Mouse (Mus musculus): ENCODE results near the gene Wdr54.
A peak's percentile ranks its signal among the peaks of the same experiment; 100 is the strongest.
"Not testable (repeated sequence)": the region's sequence is repeated elsewhere in the genome, so short reads cannot be mapped to it uniquely, and the experiment has no call there.

GRCm38 (mm10) chr6:83159456-83159855, 3.3 kb upstream of the Wdr54 start:
- TF ChIP-seq POLR2A (IDR thresholded peaks at IDR 0.05; ENCODE audit: low read depth, low read length); BHLHE40 (IDR thresholded peaks at IDR 0.05; ENCODE audit: low read depth, low read length); EP300 (IDR thresholded peaks at IDR 0.05; ENCODE audit: low read length); USF1 (IDR thresholded peaks at IDR 0.05; ENCODE audit: low read depth, low read length); SIN3A (IDR thresholded peaks at IDR 0.05; ENCODE audit: low read length); CHD2 (IDR thresholded peaks at IDR 0.05; ENCODE audit: low read length); NELFE (IDR thresholded peaks at IDR 0.05; ENCODE audit: low read depth, low read length); TBP (conservative IDR thresholded peaks at IDR 0.05; ENCODE audit: low read depth, low read length); MAZ (IDR thresholded peaks at IDR 0.05; ENCODE audit: low read depth, low read length); MAX (IDR thresholded peaks at IDR 0.05; ENCODE audit: low read length); ELF1 (IDR thresholded peaks at IDR 0.05; ENCODE audit: low read depth, low read length); MAFK (IDR thresholded peaks at IDR 0.05; ENCODE audit: insufficient replicate concordance, low read length): not testable (repeated sequence)
- TF ChIP-seq CTCF (conservative IDR thresholded peaks at IDR 0.05 in 1 of 2, IDR thresholded peaks at IDR 0.05 in 1 of 2; ENCODE audit: low read depth in 2 of 2, low read length in 2 of 2) (peak in 1 of 2 experiments; percentile 71; a peak in 2 of 4 replicates), MYC (IDR thresholded peaks at IDR 0.05; ENCODE audit: low read depth, low read length) (0 out of 2 replicates have a peak, but pooled peaks have one; percentile 31)

Measured in CH12.LX (cell line).